Mouse (Mus musculus) MEL (cell line): Measurements from ENCODE around the gene Derl3.

Source experiments
- BHLHE40 ChIP-seq: IDR thresholded peaks from 2 replicates; pipeline ENCODE4 v1.6.1; 2012; ENCODE audit warnings: low read depth, mild to moderate bottlenecking, inconsistent platforms, low read length, improper control_type of control experiment, borderline replicate concordance
- CTCF ChIP-seq, 3 experiments: IDR thresholded peaks in 2 of 3; conservative IDR thresholded peaks in 1 of 3; 2 replicates each; pipeline ENCODE4 v1.5.1; 2011 to 2012; ENCODE audit warnings: low read length in 3 of 3, low read depth in 2 of 3, mild to moderate bottlenecking in 2 of 3, improper control_type of control experiment in 1 of 3, inconsistent platforms in 1 of 3, mixed read lengths in 1 of 3, moderate library complexity in 1 of 3; ENCODE audit not compliant: control insufficient read depth in 1 of 3, insufficient read depth in 1 of 3, poor library complexity in 1 of 3, severe bottlenecking in 1 of 3
- ETS1 ChIP-seq: IDR thresholded peaks from 2 replicates; pipeline ENCODE4 v1.6.1; 2012; ENCODE audit warnings: low read depth, mild to moderate bottlenecking, inconsistent platforms, low read length, improper control_type of control experiment, moderate library complexity
- JUND ChIP-seq: IDR thresholded peaks from 2 replicates; pipeline ENCODE4 v1.6.1; 2011; ENCODE audit warnings: low read depth, mild to moderate bottlenecking, improper control_type of control experiment, low read length
- KAT2A ChIP-seq: conservative IDR thresholded peaks from 2 replicates; pipeline ENCODE4 v1.6.1; 2012; ENCODE audit warnings: low read depth, low read length, improper control_type of control experiment, inconsistent platforms
- MAFK ChIP-seq: IDR thresholded peaks from 2 replicates; pipeline ENCODE4 v1.6.1; 2011; ENCODE audit warnings: low read depth, mild to moderate bottlenecking, low read length, improper control_type of control experiment, borderline replicate concordance
- POLR2A ChIP-seq, 2 experiments: IDR thresholded peaks; 2 replicates each; pipeline ENCODE4 v1.6.1; 2011 to 2012; ENCODE audit warnings: low read length in 2 of 2, mild to moderate bottlenecking in 2 of 2, control low read depth in 1 of 2, improper control_type of control experiment in 1 of 2, low read depth in 1 of 2, moderate library complexity in 1 of 2; ENCODE audit not compliant: control insufficient read depth in 1 of 2, insufficient read depth in 1 of 2, poor library complexity in 1 of 2
- POLR2AphosphoS5 ChIP-seq: IDR thresholded peaks from 2 replicates; pipeline ENCODE4 v1.6.1; 2012; ENCODE audit warnings: low read depth, borderline replicate concordance, mild to moderate bottlenecking, inconsistent platforms, low read length, moderate library complexity, mixed read lengths
- SMC3 ChIP-seq: IDR thresholded peaks from 2 replicates; pipeline ENCODE4 v1.6.1; 2011; ENCODE audit warnings: low read depth, low read length, improper control_type of control experiment
- TAL1 ChIP-seq: IDR thresholded peaks from 2 replicates; pipeline ENCODE4 v1.6.1; 2012; ENCODE audit warnings: mild to moderate bottlenecking, inconsistent platforms, low read length, moderate library complexity, mixed read lengths

DNA sequence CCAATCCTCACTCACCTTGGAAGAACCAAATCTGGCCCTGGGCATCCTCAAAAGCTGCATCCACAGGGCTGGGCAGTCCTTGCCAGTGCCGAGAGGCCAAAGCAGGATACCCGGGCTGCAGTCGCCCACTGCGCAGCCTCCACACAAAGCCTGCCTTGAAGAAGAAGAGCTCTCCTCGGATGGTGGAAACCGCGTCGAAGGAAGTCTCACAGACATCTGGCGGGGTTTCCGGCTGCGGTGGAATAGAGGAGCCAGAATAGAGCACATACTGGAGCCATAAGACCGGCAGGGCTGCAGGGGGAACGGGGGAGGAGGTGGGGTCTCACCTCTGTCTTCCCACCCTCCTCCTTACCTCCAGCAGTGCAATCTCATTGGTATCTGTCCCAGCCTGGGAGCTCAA lies 33.2 kb downstream of the Derl3 start:
- no peak for TF ChIP-seq POLR2A (IDR thresholded peaks at IDR 0.05; ENCODE audit: control insufficient read depth in 1 of 2, insufficient read depth in 1 of 2, low read depth in 1 of 2, low read length in 2 of 2, poor library complexity in 1 of 2)
- TF ChIP-seq TAL1: no peak
- no peak for TF ChIP-seq JUND
- no peak for TF ChIP-seq BHLHE40
- TF ChIP-seq SMC3: no peak
- no peak for TF ChIP-seq CTCF (IDR thresholded peaks at IDR 0.05 in 2 of 3, conservative IDR thresholded peaks at IDR 0.05 in 1 of 3; ENCODE audit: control insufficient read depth in 1 of 3, insufficient read depth in 1 of 3, low read depth in 2 of 3, low read length in 3 of 3, poor library complexity in 1 of 3, severe bottlenecking in 1 of 3)
- no peak for TF ChIP-seq MAFK
- TF ChIP-seq KAT2A: no peak
- TF ChIP-seq ETS1: no peak
- TF ChIP-seq POLR2AphosphoS5: no peak
